Mouse (Mus musculus) heart, adult 2 months (tissue): ENCODE data around the gene Inpp5a. TPM values are rescaled to one million over a fixed set of nuclear protein-coding genes. Genes with fewer than 3 reads are reported as not detected.

Source experiments
- DNase-seq, 2 experiments: peaks; one replicate each; pipeline ENCODE4 v3.0.0; 2021
- H3K27ac ChIP-seq: fragments of 200-600 bp; 2 replicates; pipeline ENCODE4 v1.8.1; 2022
- H3K27me3 ChIP-seq: fragments of 200-500 bp; 2 replicates; pipeline ENCODE4 v1.6.1; 2012; ENCODE audit warnings: mild to moderate bottlenecking, low read length, inconsistent platforms, mixed read lengths; ENCODE audit not compliant: control insufficient read depth, insufficient read depth
- H3K36me3 ChIP-seq: fragments of 200-500 bp; 2 replicates; pipeline ENCODE4 v1.6.1; 2012; ENCODE audit warnings: low read length, inconsistent platforms; ENCODE audit not compliant: control insufficient read depth, insufficient read depth
- H3K4me1 ChIP-seq: fragments of 200-500 bp; 2 replicates; pipeline ENCODE4 v1.6.1; 2011; ENCODE audit warnings: low read length; ENCODE audit not compliant: control insufficient read depth, insufficient read depth
- H3K4me3 ChIP-seq: fragments of 200-600 bp; 2 replicates; pipeline ENCODE4 v1.8.1; 2022
- H3K79me2 ChIP-seq: fragments of 200-500 bp; replicated peaks from 2 replicates; pipeline ENCODE4 v1.6.1; 2012; ENCODE audit warnings: mild to moderate bottlenecking, inconsistent platforms, low read length, moderate library complexity, mixed read lengths; ENCODE audit not compliant: control insufficient read depth, insufficient read depth
- H3K9ac ChIP-seq: fragments of 200-500 bp; 2 replicates; pipeline ENCODE4 v1.6.1; 2012; ENCODE audit warnings: low read depth, mild to moderate bottlenecking, control low read depth, inconsistent platforms, low read length, mixed read lengths
- CTCF ChIP-seq: fragments of 200-600 bp; IDR thresholded peaks from 2 replicates; pipeline ENCODE4 v1.8.1; 2022; ENCODE audit warnings: antibody characterized with exemption, mild to moderate bottlenecking, moderate library complexity
- EP300 ChIP-seq: fragments of 200-500 bp; IDR thresholded peaks from 2 replicates; pipeline ENCODE4 v1.6.1; 2011; ENCODE audit warnings: low read depth, low read length, control low read depth; ENCODE audit not compliant: insufficient read depth
- POLR2A ChIP-seq: fragments of 200-500 bp; IDR thresholded peaks from 2 replicates; pipeline ENCODE4 v1.6.1; 2011; ENCODE audit warnings: mild to moderate bottlenecking, low read depth, low read length, control low read depth; ENCODE audit not compliant: insufficient read depth
- WGBS: fragments of 180-500 bp; shearing (Covaris S2); methylation state at CpG from one replicate; pipeline ENCODE4 v1.1.7; 2018; 5-methylcytosine and 5-hydroxymethylcytosine counted together
- intact Hi-C: fragments of 180-260 bp; cut with DNase I; formaldehyde crosslinking; loops from one replicate; pipeline ENCODE4 v1.15.1; 2025
- polyA plus RNA-seq: library from polyadenylated mRNA; depleted of rRNA; stranded (reverse); fragments of >200 nt; gene quantifications from 2 replicates; pipeline ENCODE4 v1.2.3, GENCODE M21; 2012
- total RNA-seq, 2 experiments: library from RNA; stranded (reverse); gene quantifications; 2 replicates each; pipeline ENCODE4 v1.2.3; 2021

Inpp5a gene
- total and polyA plus RNA-seq, 3 experiments: 134 to 306 (median 280) TPM

- peaks cover 2% of the 10 kb centered on the region; the same call in 1 of the 2 replicates for H3K4me1 ChIP-seq
- no peak for TF ChIP-seq CTCF
- TF ChIP-seq POLR2A: no peak
- TF ChIP-seq EP300: no peak
- DNase-seq: no peak
Measured at GRCm38 (mm10) chr7:139354370-139355139, 34.4 kb upstream of the Inpp5a start.

GRCm38 (mm10) chr7:139357043-139357442 is 31.9 kb upstream of the Inpp5a start:
- no peaks in the 10 kb centered on the region for H3K36me3 ChIP-seq
- H3K4me3 ChIP-seq: no peak overlapping the region
- no peak overlapping the region for H3K9ac ChIP-seq
- H3K27ac ChIP-seq: no peak overlapping the region
- intact Hi-C loops: no loop called here
- H3K4me1 ChIP-seq: peaks cover 3% of the 10 kb centered on the region; the same call in 1 of the 2 replicates
- TF ChIP-seq POLR2A (no peak), CTCF (no peak), EP300 (no peak)
- H3K79me2 ChIP-seq: no peaks in the 10 kb centered on the region
- WGBS: 71% methylated on average over 2 of the region's 2 CpGs
- H3K27me3 ChIP-seq: no peaks in the 10 kb centered on the region
- DNase-seq: no peak

More at GRCm38 (mm10) chr7:139354370-139355139, 34.4 kb upstream of the Inpp5a start:
- H3K9ac ChIP-seq: no peak overlapping the region
- intact Hi-C loops: no loop called here
- H3K4me3 ChIP-seq: no peak overlapping the region
- WGBS: 81% methylated on average over 4 of the region's 4 CpGs
- no peaks in the 10 kb centered on the region for H3K36me3 ChIP-seq
- H3K27ac ChIP-seq: no peak overlapping the region
- no peaks in the 10 kb centered on the region for H3K27me3 ChIP-seq
- H3K79me2 ChIP-seq: no peaks in the 10 kb centered on the region

GRCm38 (mm10) chr7:139359906-139360305 is 29.0 kb upstream of the Inpp5a start:
- Histone ChIP-seq H3K36me3 (peaks cover 5% of the 10 kb centered on the region), H3K27ac (peak overlapping the region; percentile 6)
- TF ChIP-seq CTCF (no peak), EP300 (0 out of 2 replicates have a peak, but pooled peaks have one; percentile 7)

GRCm38 (mm10) chr7:139360890-139361559 is 27.9 kb upstream of the Inpp5a start:
- Histone ChIP-seq H3K36me3 (peaks cover 14% of the 10 kb centered on the region), H3K4me1 (peaks cover 25% of the 10 kb centered on the region), H3K79me2 (no peaks in the 10 kb centered on the region), H3K4me3 (no peak overlapping the region), H3K9ac (no peak overlapping the region), H3K27ac (no peak overlapping the region), H3K27me3 (no peaks in the 10 kb centered on the region)
- 77% methylated on average over 3 of the region's 3 CpGs for WGBS
- no peak for DNase-seq
- intact Hi-C loops: no loop called here
- TF ChIP-seq EP300: no peak
- no peak for TF ChIP-seq CTCF
- TF ChIP-seq POLR2A: no peak

More at GRCm38 (mm10) chr7:139359906-139360305, 29.0 kb upstream of the Inpp5a start:
- DNase-seq: no peak
- H3K9ac ChIP-seq: no peak overlapping the region
- H3K27me3 ChIP-seq: no peaks in the 10 kb centered on the region
- H3K79me2 ChIP-seq: no peaks in the 10 kb centered on the region
- peaks cover 15% of the 10 kb centered on the region for H3K4me1 ChIP-seq
- intact Hi-C loops: no loop called here
- WGBS: 46% methylated on average over 4 of the region's 4 CpGs
- no peak overlapping the region for H3K4me3 ChIP-seq

- no peak overlapping the region for H3K27ac ChIP-seq
- H3K36me3 ChIP-seq: peaks cover 18% of the 10 kb centered on the region
- H3K79me2 ChIP-seq: no peaks in the 10 kb centered on the region
- H3K4me3 ChIP-seq: no peak overlapping the region
- no peak for DNase-seq
- peaks cover 32% of the 10 kb centered on the region for H3K4me1 ChIP-seq
- H3K27me3 ChIP-seq: no peaks in the 10 kb centered on the region
- no peak for TF ChIP-seq CTCF
- TF ChIP-seq EP300: no peak
- TF ChIP-seq POLR2A: no peak
- intact Hi-C loops: no loop called here
- WGBS: 93% methylated on average over 5 of the region's 5 CpGs
- H3K9ac ChIP-seq: no peak overlapping the region
Measured at GRCm38 (mm10) chr7:139361799-139362198, 27.1 kb upstream of the Inpp5a start.

- peaks cover 38% of the 10 kb centered on the region for H3K4me1 ChIP-seq
- intact Hi-C loops: no loop called here
- no peaks in the 10 kb centered on the region for H3K27me3 ChIP-seq
- H3K9ac ChIP-seq: no peak overlapping the region
- H3K27ac ChIP-seq: peak overlapping the region; percentile 98
- no peak for DNase-seq
- TF ChIP-seq CTCF (no peak), EP300 (no peak), POLR2A (no peak)
- WGBS: 96% methylated on average over 3 of the region's 3 CpGs
- H3K79me2 ChIP-seq: no peaks in the 10 kb centered on the region
- no peak overlapping the region for H3K4me3 ChIP-seq
- peaks cover 18% of the 10 kb centered on the region for H3K36me3 ChIP-seq
Measured at GRCm38 (mm10) chr7:139362514-139362913, 26.4 kb upstream of the Inpp5a start.
